Mouse (Mus musculus) midbrain, embryonic 16.5 days (tissue): ENCODE results near the gene Nr2f1. TPM values are rescaled to one million over a fixed set of nuclear protein-coding genes. Genes with fewer than 3 reads are reported as not detected.

ENCODE experiments used
- ATAC-seq: fragments of 200-750 bp; cut with Nextera tagmentation; 2 replicates; pipeline ENCODE4 v1.8.0; 2017; ENCODE audit warnings: moderate TSS enrichment
- H3K27ac ChIP-seq: fragments of 300-500 bp; sonication (generic); 2 replicates; pipeline ENCODE4 v1.5.1; 2014; ENCODE audit warnings: mild to moderate bottlenecking, low read length, mixed read lengths
- H3K27me3 ChIP-seq: fragments of 300-500 bp; sonication (generic); 2 replicates; pipeline ENCODE4 v1.6.1; 2014; ENCODE audit warnings: low read depth, low read length, mixed read lengths; ENCODE audit not compliant: control insufficient read depth, insufficient read depth
- H3K36me3 ChIP-seq: fragments of 300-500 bp; sonication (generic); 2 replicates; pipeline ENCODE4 v1.6.1; 2014; ENCODE audit warnings: mild to moderate bottlenecking, low read length, moderate library complexity, mixed read lengths; ENCODE audit not compliant: control insufficient read depth, insufficient read depth
- H3K4me1 ChIP-seq: fragments of 300-500 bp; sonication (generic); 2 replicates; pipeline ENCODE4 v1.6.1; 2014; ENCODE audit warnings: mild to moderate bottlenecking, low read length, mixed read lengths; ENCODE audit not compliant: control insufficient read depth, insufficient read depth
- H3K4me2 ChIP-seq: fragments of 300-500 bp; sonication (generic); 2 replicates; pipeline ENCODE4 v1.6.1; 2014; ENCODE audit warnings: mild to moderate bottlenecking, low read length, mixed read lengths
- H3K4me3 ChIP-seq: fragments of 300-500 bp; sonication (generic); 2 replicates; pipeline ENCODE4 v1.5.1; 2014; ENCODE audit warnings: low read depth, mild to moderate bottlenecking, low read length, moderate library complexity, mixed read lengths
- H3K9ac ChIP-seq: fragments of 300-500 bp; sonication (generic); 2 replicates; pipeline ENCODE4 v1.6.1; 2014; ENCODE audit warnings: low read depth, low read length, mixed read lengths
- H3K9me3 ChIP-seq: fragments of 300-500 bp; sonication (generic); replicated peaks from 2 replicates; pipeline ENCODE4 v1.6.1; 2014; ENCODE audit warnings: mild to moderate bottlenecking, low read length, mixed read lengths; ENCODE audit not compliant: control insufficient read depth, poor library complexity, severe bottlenecking
- WGBS: fragments of 180-500 bp; shearing (Covaris S2); extraction: QIAGEN DNeasy Blood & Tissue Kit; methylation state at CpG from one replicate; pipeline ENCODE4 v1.1.7; 2014; 5-methylcytosine and 5-hydroxymethylcytosine counted together
- polyA plus RNA-seq: library from polyadenylated mRNA; unstranded; fragments of >200 nt; fragmentation: Nextera tagmentation; extraction: Ambion mirVana; gene quantifications from 2 replicates; pipeline ENCODE4 v1.2.1, GENCODE M21; 2015

Nr2f1 gene
- polyA plus RNA-seq, 1 experiment from 2014 or later = 46.0 TPM

DNA sequence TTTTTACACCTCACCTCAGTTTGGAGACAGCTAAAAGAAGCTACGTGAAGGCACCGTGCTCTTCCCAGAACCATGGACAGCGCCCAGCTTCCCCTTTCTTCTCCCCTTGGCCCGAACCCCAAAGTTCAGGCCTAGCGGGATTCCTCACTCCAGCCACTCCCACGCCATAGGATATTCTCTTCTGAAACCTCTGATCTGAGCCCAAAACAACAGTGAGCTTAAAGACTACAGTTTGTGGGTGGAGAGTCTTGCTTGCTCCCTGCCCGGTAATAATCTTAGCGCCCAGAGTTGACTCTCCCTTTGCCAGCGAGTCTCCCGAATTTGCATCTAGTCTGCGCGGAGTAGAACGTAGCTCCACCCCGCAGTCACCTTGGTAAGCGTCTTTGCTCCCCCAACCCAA, 28.2 kb downstream of the Nr2f1 start:
- Histone ChIP-seq H3K9ac (0 out of 2 replicates have a peak overlapping the region, but pooled peaks have one; percentile 0), H3K4me2 (peak overlapping the region; percentile 47), H3K4me1 (no peaks in the 10 kb centered on the region), H3K27ac (peak overlapping the region; percentile 68), H3K27me3 (peaks cover 31% of the 10 kb centered on the region), H3K4me3 (peak overlapping the region; percentile 20), H3K9me3 (no peaks in the 10 kb centered on the region), H3K36me3 (no peaks in the 10 kb centered on the region)
- ATAC-seq = no peak; the same call in 1 of the 2 replicates
- WGBS = 6% methylated on average over 15 of the region's 15 CpGs

DNA sequence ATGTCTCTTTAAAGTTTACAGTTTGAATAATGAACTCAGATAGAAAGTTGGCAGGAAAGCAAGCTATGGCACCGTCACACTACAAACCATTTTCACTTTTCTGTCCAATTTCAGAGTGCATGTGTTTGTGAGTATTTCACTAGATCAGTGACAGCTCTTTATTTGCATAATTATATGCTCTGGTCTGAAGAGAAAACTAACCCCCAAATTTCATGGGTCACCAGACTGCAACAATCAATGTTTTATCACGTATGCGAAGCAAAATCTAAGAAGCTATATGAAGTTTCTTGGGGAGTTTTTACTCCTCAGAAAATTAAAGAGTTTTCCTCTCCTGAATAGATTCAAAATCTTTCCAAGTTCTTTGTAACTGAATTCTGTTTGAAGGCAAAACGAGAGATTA, 31.4 kb downstream of the Nr2f1 start:
- H3K27me3 ChIP-seq = peaks cover 28% of the 10 kb centered on the region

DNA sequence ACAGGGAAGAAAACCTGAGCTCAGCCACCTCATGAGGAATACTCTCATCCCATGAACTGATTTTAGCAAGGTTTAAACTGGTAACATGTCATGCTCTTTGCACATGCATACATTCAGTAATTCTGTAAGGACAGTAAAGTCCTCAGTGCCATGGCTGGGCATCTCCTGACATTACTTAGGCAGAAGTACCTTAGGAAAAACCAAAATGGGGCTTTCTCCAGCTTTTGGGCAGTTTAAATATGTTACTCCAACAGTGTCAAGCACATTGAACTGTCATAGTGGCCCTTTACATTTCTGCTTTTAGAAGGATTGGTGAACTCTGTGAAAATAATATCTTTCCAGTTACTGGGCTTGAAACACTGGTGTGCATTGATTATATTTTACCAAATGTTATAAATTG, 34.6 kb downstream of the Nr2f1 start:
- Histone ChIP-seq H3K4me2 (0 out of 2 replicates have a peak overlapping the region, but pooled peaks have one; percentile 21), H3K27ac (peak overlapping the region; percentile 53), H3K9ac (no peak overlapping the region), H3K9me3 (no peaks in the 10 kb centered on the region), H3K36me3 (no peaks in the 10 kb centered on the region), H3K4me3 (no peak overlapping the region), H3K27me3 (peaks cover 19% of the 10 kb centered on the region), H3K4me1 (peaks cover 11% of the 10 kb centered on the region)
- no peak for ATAC-seq

More for the DNA sequence above, 31.4 kb downstream of the Nr2f1 start:
- Histone ChIP-seq H3K9me3 (no peaks in the 10 kb centered on the region), H3K36me3 (no peaks in the 10 kb centered on the region), H3K9ac (no peak overlapping the region), H3K27ac (no peak overlapping the region), H3K4me1 (peaks cover 2% of the 10 kb centered on the region; the same call in 1 of the 2 replicates), H3K4me2 (no peak overlapping the region), H3K4me3 (no peak overlapping the region)
- no peak for ATAC-seq
- 29% methylated on average over 4 of the region's 4 CpGs for WGBS

DNA sequence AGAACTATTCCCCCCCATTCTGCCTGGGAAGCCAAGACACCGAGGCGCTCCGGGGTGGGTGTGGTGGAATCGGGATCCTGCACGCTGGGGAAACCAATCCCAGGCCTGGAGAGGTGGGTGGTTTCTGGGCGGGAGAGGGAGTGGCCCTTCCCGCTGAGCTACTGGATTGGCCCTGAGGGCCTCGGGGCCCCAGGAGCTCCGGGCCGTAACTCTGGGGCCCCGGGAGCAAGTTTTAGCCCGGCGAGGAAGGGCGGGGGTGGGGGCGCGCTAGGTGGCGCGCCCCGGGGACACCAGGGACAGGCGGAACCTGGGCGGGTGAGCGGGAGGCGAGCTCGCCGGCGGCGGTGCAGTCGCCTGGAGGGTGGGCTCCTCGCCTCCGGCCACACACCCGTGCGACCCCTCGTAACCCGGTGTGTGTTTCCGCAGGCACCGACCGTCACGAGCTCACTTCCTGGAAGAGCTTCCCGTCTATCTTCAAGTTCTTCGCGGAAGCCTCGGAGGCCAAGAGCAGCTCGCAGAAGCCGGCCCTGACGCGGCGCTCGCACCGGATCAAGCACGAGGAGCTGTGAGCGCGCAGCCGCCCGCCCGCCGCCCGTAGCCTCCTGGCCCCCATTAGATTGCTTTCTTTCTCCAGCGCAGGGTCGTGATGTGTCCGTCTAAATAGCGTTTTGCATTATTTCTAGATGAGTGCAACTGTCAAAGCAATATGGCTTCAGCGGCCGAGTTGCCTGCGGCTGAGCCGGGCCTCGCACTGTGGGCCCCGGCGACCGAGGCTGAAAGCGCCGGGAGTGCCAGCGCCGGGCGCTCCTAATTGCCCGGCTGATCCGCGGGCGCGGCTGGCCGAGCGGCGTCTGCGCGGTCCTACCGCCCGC, 36.2 kb downstream of the Nr2f1 start:
- Histone ChIP-seq H3K36me3 (no peaks in the 10 kb centered on the region), H3K27me3 (peaks cover 14% of the 10 kb centered on the region), H3K27ac (peak overlapping the region; percentile 89), H3K4me3 (peak overlapping the region; percentile 58), H3K4me2 (peak overlapping the region; percentile 88), H3K9me3 (no peaks in the 10 kb centered on the region), H3K4me1 (peaks cover 11% of the 10 kb centered on the region), H3K9ac (peak overlapping the region; percentile 83)
- ATAC-seq = peak; percentile 90
- WGBS = under 1% methylated on average over 76 of the region's 86 CpGs

DNA sequence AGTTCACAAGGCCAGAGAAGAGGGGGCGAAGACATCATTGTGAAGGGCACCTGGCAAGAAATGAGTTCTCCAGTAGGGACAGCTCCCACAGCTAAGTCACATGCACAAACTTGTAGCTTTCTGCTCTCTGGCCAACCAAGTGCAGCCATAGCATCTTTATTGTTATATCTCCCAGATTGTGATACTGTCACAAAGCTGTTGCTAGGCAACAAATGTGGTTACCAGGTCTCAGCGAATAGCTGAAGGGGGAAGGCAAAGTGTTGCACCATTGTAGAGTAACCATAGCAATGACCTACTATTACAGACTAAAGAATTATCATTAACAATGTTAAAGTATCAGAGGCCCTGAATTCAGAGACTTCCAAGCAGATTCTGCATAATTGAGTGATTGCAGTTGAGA, 37.4 kb downstream of the Nr2f1 start:
- peak overlapping the region; percentile 74 for H3K27ac ChIP-seq

DNA sequence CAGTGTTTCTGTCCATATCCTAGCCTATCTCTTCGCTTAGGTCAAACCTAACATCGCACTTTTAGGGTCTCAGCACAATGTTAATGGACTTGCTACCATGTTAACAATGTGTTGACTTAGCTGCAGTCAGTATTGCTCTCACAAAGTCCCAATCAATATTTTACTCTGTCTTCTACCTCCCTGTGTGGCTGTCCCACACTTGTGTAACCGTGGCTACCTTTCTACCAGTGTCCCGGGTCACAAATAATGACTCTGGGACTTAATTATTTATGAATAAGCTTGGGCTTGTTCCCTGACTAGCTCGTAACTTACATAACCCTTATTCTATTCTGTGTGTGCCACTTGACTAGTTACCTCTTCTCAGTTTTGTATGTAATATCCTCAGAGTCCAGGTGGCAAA, 42.1 kb downstream of the Nr2f1 start:
- 89% methylated on average over 5 of the region's 5 CpGs for WGBS
- ATAC-seq = no peak
- no peak overlapping the region for H3K4me2 ChIP-seq

More for the DNA sequence above, 37.4 kb downstream of the Nr2f1 start:
- Histone ChIP-seq H3K27me3 (peaks cover 11% of the 10 kb centered on the region), H3K36me3 (no peaks in the 10 kb centered on the region), H3K4me3 (no peak overlapping the region), H3K9ac (no peak overlapping the region), H3K4me2 (peak overlapping the region; percentile 32), H3K4me1 (peaks cover 11% of the 10 kb centered on the region), H3K9me3 (no peaks in the 10 kb centered on the region)
- WGBS = 13% methylated on average over 2 of the region's 2 CpGs
- peak; percentile 82 for ATAC-seq

More for the DNA sequence above, 42.1 kb downstream of the Nr2f1 start:
- Histone ChIP-seq H3K9me3 (no peaks in the 10 kb centered on the region), H3K36me3 (no peaks in the 10 kb centered on the region), H3K27ac (no peak overlapping the region), H3K4me3 (no peak overlapping the region), H3K4me1 (peaks cover 4% of the 10 kb centered on the region), H3K9ac (no peak overlapping the region), H3K27me3 (no peaks in the 10 kb centered on the region)

Other genes starting within 250 kb of the Nr2f1 start
- 0.39 and 1.2 TPM in 2 replicates for gene Pou5f2, start 174.9 kb downstream of the Nr2f1 start, polyA plus RNA-seq